Mouse (Mus musculus) kidney, adult 9 months (tissue): ENCODE results near the gene Mrpl44.

Experiments
- DNase-seq: peaks from one replicate; pipeline ENCODE4 v3.0.0; 2022

Gene Mrpl44

GRCm38 (mm10) chr1:79775927-79776458, at the start of gene Mrpl44, which contains the start of gene Wdfy1:
Mrpl44 (plus strand) TSS chr1:79776018.
Wdfy1 (minus strand) TSS chr1:79776143.
- DNase-seq: peak; percentile 99

- DNase-seq: no peak
These were observed 41.0 kb upstream of the Mrpl44 start for GRCm38 (mm10) chr1:79734794-79735193.

GRCm38 (mm10) chr1:79736408-79736807, 39.4 kb upstream of the Mrpl44 start:
- DNase-seq: no peak

GRCm38 (mm10) chr1:79739726-79740125, 36.1 kb upstream of the Mrpl44 start:
- DNase-seq: no peak

GRCm38 (mm10) chr1:79741002-79741401, 34.8 kb upstream of the Mrpl44 start:
- DNase-seq: no peak

- DNase-seq: peak; percentile 75
These were observed 32.9 kb upstream of the Mrpl44 start for GRCm38 (mm10) chr1:79742949-79743348.

GRCm38 (mm10) chr1:79743385-79743784, 32.4 kb upstream of the Mrpl44 start:
- DNase-seq: no peak

GRCm38 (mm10) chr1:79746056-79746455, 29.8 kb upstream of the Mrpl44 start:
- DNase-seq: no peak

GRCm38 (mm10) chr1:79751186-79751585, 24.6 kb upstream of the Mrpl44 start:
- peak; percentile 74 for DNase-seq

- DNase-seq: no peak
These were observed 23.7 kb upstream of the Mrpl44 start for GRCm38 (mm10) chr1:79752015-79752695.

GRCm38 (mm10) chr1:79752714-79753340, 23.0 kb upstream of the Mrpl44 start:
- DNase-seq: no peak

GRCm38 (mm10) chr1:79753456-79753855, 22.4 kb upstream of the Mrpl44 start:
- no peak for DNase-seq

- DNase-seq: no peak
These were observed 20.9 kb upstream of the Mrpl44 start for GRCm38 (mm10) chr1:79754936-79755335.

- DNase-seq: no peak
These were observed 20.4 kb upstream of the Mrpl44 start for GRCm38 (mm10) chr1:79755376-79755775.

GRCm38 (mm10) chr1:79756417-79756816, 19.4 kb upstream of the Mrpl44 start:
- peak; percentile 57 for DNase-seq

GRCm38 (mm10) chr1:79757161-79757560, 18.7 kb upstream of the Mrpl44 start:
- DNase-seq: peak; percentile 69

- DNase-seq: no peak
These were observed 18.2 kb upstream of the Mrpl44 start for GRCm38 (mm10) chr1:79757597-79757996.

GRCm38 (mm10) chr1:79759006-79759405, 16.8 kb upstream of the Mrpl44 start:
- DNase-seq: no peak

GRCm38 (mm10) chr1:79759436-79759972, 16.3 kb upstream of the Mrpl44 start:
- no peak for DNase-seq

GRCm38 (mm10) chr1:79760656-79761055, 15.2 kb upstream of the Mrpl44 start:
- peak; percentile 93 for DNase-seq

GRCm38 (mm10) chr1:79761106-79761916, 14.5 kb upstream of the Mrpl44 start:
- DNase-seq: peak; percentile 81

GRCm38 (mm10) chr1:79761917-79762271, 13.9 kb upstream of the Mrpl44 start:
- no peak for DNase-seq
